Mouse (Mus musculus): Measurements from ENCODE around the gene Gm27021.

DNA sequence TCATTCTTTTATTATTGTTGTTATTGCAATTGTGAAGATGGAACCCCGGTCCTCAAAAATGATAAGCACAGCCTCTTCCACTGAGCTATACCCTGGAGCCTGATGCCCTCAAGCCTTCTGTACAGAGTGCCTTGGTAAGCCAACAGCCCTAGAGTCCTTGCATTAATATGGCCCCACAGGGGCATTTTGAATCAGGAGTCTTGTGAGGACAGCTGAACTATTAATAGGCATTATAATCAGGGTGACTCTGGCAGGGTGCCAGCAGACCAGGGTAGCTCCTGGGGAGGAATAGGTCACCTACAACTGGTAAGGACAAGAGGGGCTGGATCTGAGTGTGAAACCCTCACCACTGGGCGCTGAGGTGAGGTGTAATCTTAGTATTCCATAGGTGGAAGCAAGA lies 78.0 kb downstream of the Gm27021 start:
- TF ChIP-seq CTCF (IDR thresholded peaks at IDR 0.05; ENCODE audit: low read depth) = no peak
- no peak for TF ChIP-seq EP300 (IDR thresholded peaks at IDR 0.05; ENCODE audit: low read depth)
